Mouse (Mus musculus) adrenal gland, postnatal 25 days (tissue): Measurements from ENCODE around the gene Olfr1058. TPM values are rescaled to one million over a fixed set of nuclear protein-coding genes. Genes with fewer than 3 reads are reported as not detected.
"Not testable (repeated sequence)": the region's sequence is repeated elsewhere in the genome, so short reads cannot be mapped to it uniquely, and the experiment has no call there.

ENCODE experiments used
- DNase-seq: peaks from one replicate; pipeline ENCODE4 v3.0.0; 2021; ENCODE audit warnings: mixed read lengths
- long read RNA-seq: library from polyadenylated mRNA; stranded (forward); transcript quantifications from one replicate; pipeline ENCODE4 v2.0.0, GENCODE M21; 2021
- total RNA-seq: library from RNA; stranded (reverse); gene quantifications from 2 replicates; pipeline ENCODE4 v1.2.3, GENCODE M21; 2021

Gene Olfr1058
- total RNA-seq, result not detected in 2 replicates
- long read RNA-seq, result 0 reads

- DNase-seq, result not testable (repeated sequence)
These were observed at the start of gene Olfr1058 for GRCm38 (mm10) chr2:86388461-86388860. Gene Olfr1058 (minus strand): TSS chr2:86388561.

- not testable (repeated sequence) for DNase-seq
These were observed 40.1 kb upstream of the Olfr1058 start for GRCm38 (mm10) chr2:86428511-86428910.

GRCm38 (mm10) chr2:86426649-86427048 is 38.3 kb upstream of the Olfr1058 start, which contains the start of gene Olfr1062:
Gene Olfr1062 (minus strand): TSS chr2:86426749.
- not testable (repeated sequence) for DNase-seq

DNA sequence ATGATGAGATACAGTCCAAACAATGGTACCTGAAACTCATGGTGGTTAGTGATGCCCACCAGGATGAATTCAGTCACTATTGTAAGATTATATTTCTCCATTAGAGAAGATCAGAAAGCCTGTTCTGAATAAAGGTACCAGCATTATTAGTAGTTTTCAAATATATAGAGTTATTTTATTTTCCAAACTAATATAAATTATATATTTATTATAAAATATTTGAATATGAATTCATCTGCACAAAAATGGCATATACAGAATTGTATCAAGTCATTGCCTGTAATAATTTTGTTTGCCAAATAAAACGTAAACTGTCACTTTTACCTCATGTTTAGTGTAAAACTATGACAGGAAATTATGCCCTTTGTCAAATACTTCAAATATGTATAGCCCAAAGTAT is 25.6 kb upstream of the Olfr1058 start, which contains the start of gene Olfr1061:
Gene Olfr1061 (minus strand): TSS at position 101 of the 400 bp plus-strand sequence.
- no peak for DNase-seq

GRCm38 (mm10) chr2:86395114-86395513 is 6.8 kb upstream of the Olfr1058 start:
- DNase-seq, result no peak

DNA sequence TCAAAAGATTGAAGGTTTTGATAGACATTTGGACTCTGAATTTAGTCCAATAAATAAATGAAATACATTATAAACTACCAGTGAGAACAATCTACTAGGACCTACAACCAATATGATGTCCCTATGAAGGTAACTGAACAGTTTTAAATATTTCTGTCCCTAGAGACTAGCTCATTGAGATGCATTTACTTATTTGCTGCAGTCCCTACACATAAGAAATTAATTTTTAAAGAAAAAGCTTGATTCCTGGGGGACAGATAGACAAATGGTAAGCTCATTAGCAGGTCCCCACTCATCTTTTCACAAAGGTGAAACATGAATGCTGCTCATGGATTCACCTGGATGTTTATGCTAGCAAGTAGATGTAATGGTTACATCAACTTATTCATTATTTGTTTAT is 10.1 kb downstream of the Olfr1058 start, which contains the start of gene Olfr1057:
Gene Olfr1057 (minus strand): TSS at position 101 of the 400 bp plus-strand sequence.
- DNase-seq, result no peak

DNA sequence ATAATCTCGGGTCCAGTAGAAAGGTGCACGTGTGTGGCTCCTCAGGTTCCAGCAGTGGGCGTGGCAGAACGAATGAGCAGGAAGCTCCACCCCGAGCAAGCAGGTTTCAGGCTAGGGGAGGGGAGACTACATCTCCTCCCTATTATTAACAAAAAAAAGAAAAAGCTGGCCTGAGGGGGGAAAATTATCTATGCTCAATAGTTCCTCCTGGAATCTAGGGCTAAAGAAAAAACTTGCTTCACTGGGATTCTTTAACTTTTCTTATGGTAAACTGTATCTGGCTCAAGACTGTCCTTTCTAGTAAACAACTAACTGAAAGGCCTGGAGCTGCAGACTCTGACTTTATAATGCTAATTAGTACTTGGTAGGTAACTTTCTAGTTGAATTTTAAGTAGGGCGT is 22.0 kb downstream of the Olfr1058 start:
- not testable (repeated sequence) for DNase-seq

- DNase-seq, result no peak
These were observed 26.0 kb downstream of the Olfr1058 start, which contains the start of gene Olfr1056 for GRCm38 (mm10) chr2:86362369-86362768. Gene Olfr1056 (minus strand): TSS chr2:86362469.

DNA sequence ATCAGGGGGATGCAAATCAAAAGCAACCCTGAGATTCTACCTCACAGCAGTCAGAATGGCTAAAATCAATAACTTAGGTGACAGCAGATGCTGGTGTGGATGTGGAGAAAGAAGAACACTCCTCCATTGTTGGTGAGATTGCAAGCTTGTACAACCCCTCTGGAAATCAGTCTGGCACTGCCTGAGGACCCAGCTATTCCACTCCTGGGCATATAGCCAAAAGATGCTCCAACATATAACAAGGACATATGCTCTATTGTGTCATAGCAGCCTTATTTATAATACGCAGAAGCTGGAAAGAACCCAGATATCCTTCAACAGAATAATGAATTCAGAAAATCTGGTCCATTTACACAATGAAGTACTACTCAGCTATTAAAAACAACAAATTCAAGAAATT is 36.6 kb downstream of the Olfr1058 start:
- not testable (repeated sequence) for DNase-seq

GRCm38 (mm10) chr2:86350184-86350583 is 38.2 kb downstream of the Olfr1058 start, which contains the start of gene Olfr1055:
Gene Olfr1055 (minus strand): TSS chr2:86350284.
- DNase-seq, result no peak

- no peak for DNase-seq
These were observed 53.0 kb downstream of the Olfr1058 start, which contains the start of gene Olfr1054 for GRCm38 (mm10) chr2:86335333-86335732. Gene Olfr1054 (minus strand): TSS chr2:86335433.

Other genes starting within 250 kb of the Olfr1058 start
- not detected in 2 replicates for gene Olfr1040, start 241.8 kb downstream of the Olfr1058 start, total RNA-seq
- gene Olfr1042, start 226.7 kb downstream of the Olfr1058 start, total RNA-seq, result not detected in 2 replicates
- gene Olfr1043, start 221.0 kb downstream of the Olfr1058 start, total RNA-seq, result not detected in 2 replicates
- gene Olfr1044, start 210.7 kb downstream of the Olfr1058 start, total RNA-seq, result not detected in 2 replicates
- gene Olfr52, start 202.9 kb downstream of the Olfr1058 start, total RNA-seq, result not detected in 2 replicates
- not detected in 2 replicates for gene Olfr1045, start 185.6 kb downstream of the Olfr1058 start, total RNA-seq
- not detected in 2 replicates for gene Olfr1046, start 169.2 kb downstream of the Olfr1058 start, total RNA-seq
- gene Olfr1047, start 157.2 kb downstream of the Olfr1058 start, total RNA-seq, result not detected in 2 replicates
- gene Olfr1048, start 148.3 kb downstream of the Olfr1058 start, total RNA-seq, result not detected in 2 replicates
- gene Olfr1049, start 130.2 kb downstream of the Olfr1058 start, total RNA-seq, result not detected in 2 replicates
- gene Olfr1051, start 109.5 kb downstream of the Olfr1058 start, total RNA-seq, result not detected in 2 replicates
- not detected in 2 replicates for gene Olfr1052, start 96.1 kb downstream of the Olfr1058 start, total RNA-seq
- gene Olfr1053, start 73.3 kb downstream of the Olfr1058 start, total RNA-seq, result not detected in 2 replicates
- not detected in 2 replicates for gene Olfr1054, start 53.1 kb downstream of the Olfr1058 start, total RNA-seq
- gene Olfr1055, start 38.3 kb downstream of the Olfr1058 start, total RNA-seq, result not detected in 2 replicates
- gene Olfr1056, start 26.1 kb downstream of the Olfr1058 start, total RNA-seq, result not detected in 2 replicates
- not detected in 2 replicates for gene Olfr1057, start 10.2 kb downstream of the Olfr1058 start, total RNA-seq
- gene Olfr1061, start 25.5 kb upstream of the Olfr1058 start, total RNA-seq, result not detected in 2 replicates
- gene Olfr1062, start 38.2 kb upstream of the Olfr1058 start, total RNA-seq, result not detected in 2 replicates
- not detected in 2 replicates for gene Olfr1065, start 62.0 kb upstream of the Olfr1058 start, total RNA-seq
- not detected in 2 replicates for gene Olfr1066, start 67.7 kb upstream of the Olfr1058 start, total RNA-seq
- not detected in 2 replicates for gene Olfr228, start 98.8 kb upstream of the Olfr1058 start, total RNA-seq
- gene Olfr1076, start 119.9 kb upstream of the Olfr1058 start, total RNA-seq, result not detected in 2 replicates
- not detected in 2 replicates for gene Olfr1079, start 153.9 kb upstream of the Olfr1058 start, total RNA-seq
- gene Olfr1080, start 169.7 kb upstream of the Olfr1058 start, total RNA-seq, result not detected in 2 replicates
- not detected in 2 replicates for gene Olfr1082, start 210.4 kb upstream of the Olfr1058 start, total RNA-seq